Mouse (Mus musculus) urinary bladder, postnatal 25 days (tissue): Measurements from ENCODE around the gene Olfr457.
"Not testable (repeated sequence)": the region's sequence is repeated elsewhere in the genome, so short reads cannot be mapped to it uniquely, and the experiment has no call there.

Experiments
- DNase-seq: peaks from one replicate; pipeline ENCODE4 v3.0.0; 2022; ENCODE audit warnings: low spot score

The Olfr457 gene

GRCm38 (mm10) chr6:42476235-42476634 is at the start of gene Olfr457:
Olfr457 (minus strand) TSS chr6:42476335.
- DNase-seq, result no peak

DNA sequence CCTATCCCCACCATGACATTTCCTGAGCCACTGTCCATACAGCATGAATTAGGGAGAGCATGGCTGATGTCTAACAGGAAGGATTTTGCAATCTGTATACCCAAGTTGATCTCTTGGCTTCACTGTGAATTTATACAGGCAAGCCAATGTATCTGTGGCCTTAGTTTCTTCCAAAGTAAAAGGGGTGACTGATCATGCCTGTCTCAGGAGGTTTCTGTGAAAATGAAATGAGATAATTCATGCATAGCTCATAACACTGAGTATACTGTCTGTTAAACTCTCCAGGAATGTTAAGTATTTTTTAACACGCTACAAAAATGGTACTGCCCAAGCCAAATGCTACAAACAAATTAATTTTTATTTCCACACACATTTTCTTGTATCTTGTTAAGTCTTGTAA is 37.3 kb upstream of the Olfr457 start:
- no peak for DNase-seq

DNA sequence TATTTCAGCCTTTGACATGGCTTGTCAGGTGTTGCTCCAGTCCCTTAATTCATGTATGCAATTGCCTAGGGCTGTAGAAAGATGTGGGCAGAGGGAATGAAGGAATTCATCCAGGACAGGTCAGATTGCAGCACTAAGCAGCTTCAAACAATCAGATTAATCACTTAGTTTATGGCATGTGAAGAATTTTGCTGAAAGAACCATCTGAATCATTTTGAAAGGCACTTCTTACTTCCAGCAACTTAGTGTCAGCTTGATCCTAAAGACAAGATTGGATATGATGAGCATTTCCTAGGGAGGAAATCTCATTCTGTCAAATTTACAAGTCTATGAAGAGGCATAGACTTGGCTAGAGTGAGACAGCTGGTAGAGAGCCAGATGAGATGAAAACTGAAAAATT is 33.2 kb upstream of the Olfr457 start:
- DNase-seq, result no peak

- no peak for DNase-seq
Measured at GRCm38 (mm10) chr6:42503478-42503877, 27.3 kb upstream of the Olfr457 start.

- DNase-seq, result no peak
Measured at GRCm38 (mm10) chr6:42489731-42490130, 13.6 kb upstream of the Olfr457 start.

GRCm38 (mm10) chr6:42487114-42487513 is 11.0 kb upstream of the Olfr457 start, which contains the start of gene Olfr456:
Olfr456 (minus strand) TSS chr6:42487214.
- DNase-seq, result no peak

DNA sequence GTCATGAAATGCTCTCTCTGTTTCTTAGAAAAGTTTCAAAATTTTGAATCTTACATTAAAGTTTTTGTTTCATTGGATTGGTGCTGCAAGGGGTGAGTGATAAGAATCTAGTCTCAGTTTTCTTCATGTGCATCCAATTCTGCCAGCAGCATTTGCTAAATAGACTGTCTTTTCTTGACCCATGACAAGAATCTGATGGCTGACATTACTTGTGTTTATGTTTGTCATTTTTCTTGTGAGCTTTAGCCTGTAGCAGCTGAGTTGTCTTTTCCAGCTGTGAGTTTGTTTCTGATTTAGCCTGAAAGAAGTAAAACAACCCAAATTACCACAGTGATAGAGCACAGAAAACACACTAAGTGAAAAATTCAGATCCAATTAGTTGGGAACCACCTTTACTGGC is 8.5 kb upstream of the Olfr457 start:
- DNase-seq, result no peak

DNA sequence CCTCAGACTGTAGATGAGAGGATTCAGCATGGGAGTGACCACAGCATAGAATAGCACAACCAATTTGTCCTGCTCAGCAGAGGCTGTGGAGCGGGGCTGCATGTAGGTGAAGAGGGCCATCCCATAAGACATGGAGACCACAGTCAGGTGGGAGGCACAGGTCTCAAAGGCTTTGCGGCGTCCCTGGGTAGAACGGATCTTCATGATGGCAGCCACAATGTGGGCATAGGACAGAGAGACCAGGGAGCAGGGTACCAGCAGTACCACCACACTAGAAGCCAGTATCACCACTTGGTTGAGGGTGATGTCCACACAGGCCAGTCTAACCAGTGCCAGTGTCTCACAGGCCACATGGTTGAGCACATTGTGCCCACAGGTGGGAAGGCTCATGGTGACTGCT is 4.8 kb downstream of the Olfr457 start:
- not testable (repeated sequence) for DNase-seq

DNA sequence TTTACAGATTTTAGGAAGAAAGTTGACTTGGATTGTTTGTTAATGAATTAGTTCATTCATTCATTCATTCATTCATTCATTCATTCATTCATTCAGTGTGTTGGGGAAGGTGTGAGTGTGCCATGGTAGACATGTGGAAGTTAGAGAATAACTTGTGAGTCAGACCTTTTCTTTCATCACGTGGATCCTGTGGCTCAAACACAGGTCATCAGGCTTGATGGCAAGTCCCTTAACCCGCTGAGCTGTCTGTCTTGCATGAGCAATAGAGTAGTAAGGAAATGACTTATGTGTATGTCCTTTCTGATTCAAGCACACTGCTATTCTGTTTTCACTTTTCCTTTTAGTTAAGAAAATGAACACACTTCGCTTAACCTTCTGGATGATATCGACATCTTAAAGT is 5.6 kb downstream of the Olfr457 start:
- no peak for DNase-seq

DNA sequence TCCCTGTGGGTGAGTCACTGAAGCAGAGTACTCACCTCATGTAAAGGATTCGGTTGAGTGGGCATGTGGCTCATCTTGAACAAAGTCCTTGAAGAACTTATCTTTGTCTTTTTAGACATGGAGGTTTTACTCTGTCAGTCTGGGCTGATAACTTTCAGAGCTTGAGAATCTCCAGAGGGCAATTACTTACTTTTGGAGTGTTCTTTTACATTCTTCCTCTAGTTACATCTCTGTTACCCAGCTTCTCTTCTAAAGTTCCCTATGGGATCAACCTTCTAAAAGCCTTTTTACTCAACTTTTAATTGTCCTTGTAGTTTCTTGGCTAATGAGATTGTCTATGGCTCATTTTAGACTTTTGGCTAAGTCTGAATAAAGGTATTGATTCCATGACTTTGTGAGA is 11.0 kb downstream of the Olfr457 start, which contains the start of gene Olfr458:
Gene Olfr458, minus strand, starts transcription at position 101 of the 400 bp plus-strand sequence.
- DNase-seq, result no peak

DNA sequence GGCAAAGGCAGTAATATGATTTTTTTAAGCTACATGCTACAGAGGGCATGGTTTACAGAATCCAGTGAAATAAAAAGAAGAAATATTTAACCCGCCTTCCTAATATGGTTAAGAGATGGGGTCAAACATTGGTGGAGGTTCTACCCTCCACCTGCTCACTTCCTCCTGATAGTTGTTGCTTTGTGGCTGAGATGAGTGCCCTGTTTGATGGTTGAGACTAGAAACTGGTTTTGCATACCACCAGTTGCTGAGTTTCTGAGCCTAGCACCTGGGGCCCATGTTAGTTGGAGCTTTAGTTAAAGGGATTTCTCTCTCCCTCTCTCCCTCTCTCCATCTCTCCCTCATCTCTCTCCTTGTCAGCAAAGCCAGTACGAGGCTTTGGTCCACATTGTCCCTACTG is 28.8 kb downstream of the Olfr457 start:
- DNase-seq, result no peak

GRCm38 (mm10) chr6:42444491-42444890 is 31.6 kb downstream of the Olfr457 start:
- DNase-seq, result no peak

- no peak for DNase-seq
Measured at GRCm38 (mm10) chr6:42441395-42441794, 34.7 kb downstream of the Olfr457 start.

GRCm38 (mm10) chr6:42435490-42435889 is 40.6 kb downstream of the Olfr457 start:
- no peak for DNase-seq

DNA sequence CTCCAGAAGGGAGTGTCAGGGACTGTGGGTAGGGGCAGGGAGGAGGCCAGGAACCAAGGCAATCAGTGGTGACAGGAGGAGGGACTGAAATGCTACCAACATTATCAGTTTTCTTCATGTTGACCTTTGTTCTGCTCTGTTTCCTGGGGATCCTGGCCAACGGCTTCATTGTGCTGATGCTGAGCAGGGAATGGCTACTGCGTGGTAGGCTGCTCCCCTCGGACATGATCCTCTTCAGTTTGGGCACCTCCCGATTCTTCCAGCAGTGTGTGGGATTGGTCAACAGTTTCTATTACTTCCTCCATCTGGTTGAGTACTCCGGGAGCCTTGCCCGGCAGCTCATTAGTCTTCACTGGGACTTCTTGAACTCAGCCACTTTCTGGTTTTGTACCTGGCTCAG is 41.7 kb downstream of the Olfr457 start, which contains the start of gene Tas2r126:
Gene Tas2r126, plus strand, starts transcription at position 90 of the 400 bp plus-strand sequence.
- no peak for DNase-seq

DNA sequence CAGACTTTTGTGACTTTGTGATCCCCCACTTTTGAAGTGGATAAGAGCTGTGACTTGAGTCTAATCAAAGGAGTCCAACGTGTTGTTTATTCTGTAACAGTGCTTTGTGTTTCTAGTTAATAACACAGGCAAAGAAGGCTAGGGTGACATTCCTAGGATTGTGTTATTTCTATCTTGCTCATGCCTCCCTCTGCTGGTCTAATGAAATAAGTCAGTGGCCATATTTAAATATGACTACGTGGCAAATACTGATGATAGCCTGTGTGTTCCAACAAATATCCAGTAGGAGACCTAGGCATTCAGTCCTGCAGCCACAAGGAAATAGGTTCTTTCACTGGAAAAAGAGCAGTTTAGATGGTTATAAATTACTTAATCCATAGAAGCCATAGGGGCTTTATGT is 42.6 kb downstream of the Olfr457 start:
- DNase-seq, result no peak

DNA sequence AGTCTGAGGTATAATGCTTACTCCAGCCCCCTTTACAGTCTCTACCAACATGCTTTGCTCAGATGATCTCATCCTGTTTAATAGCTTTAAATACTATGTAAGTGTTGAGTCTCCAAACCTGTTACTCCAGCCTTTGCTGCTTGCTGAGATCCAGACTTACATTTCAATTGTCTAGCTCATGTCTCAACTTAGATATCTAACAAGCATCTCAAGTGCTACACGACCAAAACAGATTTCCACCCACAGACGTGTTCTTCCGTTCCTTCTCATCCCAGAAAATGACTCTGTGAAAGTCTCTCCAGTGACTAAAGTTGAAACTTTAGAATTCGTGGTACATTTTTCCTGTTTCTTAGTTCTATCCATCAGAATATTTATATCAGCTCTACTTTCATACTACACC is 49.8 kb downstream of the Olfr457 start:
- DNase-seq, result no peak

- no peak for DNase-seq
Measured at GRCm38 (mm10) chr6:42424472-42424871, 51.7 kb downstream of the Olfr457 start.

- DNase-seq, result no peak
Measured at GRCm38 (mm10) chr6:42421439-42421838, 54.7 kb downstream of the Olfr457 start.

DNA sequence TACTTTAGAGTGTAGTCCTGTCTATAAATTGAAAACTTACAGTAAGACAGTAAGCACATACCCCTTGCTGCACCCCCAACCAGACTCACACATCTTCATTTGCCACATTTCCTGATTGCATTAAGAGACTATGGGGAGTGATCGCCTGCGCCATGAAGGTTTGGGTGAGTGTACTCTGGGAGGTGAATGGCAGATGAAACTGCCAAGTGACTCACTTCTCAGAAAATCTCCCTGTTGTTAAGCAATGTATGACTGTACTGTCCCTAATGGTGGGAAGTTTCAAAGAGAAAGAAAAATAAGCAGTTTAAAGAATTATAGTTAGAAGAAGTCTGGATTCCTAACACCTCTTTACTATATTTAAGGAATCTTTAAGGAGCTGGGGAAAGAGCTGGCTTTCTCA is 56.7 kb downstream of the Olfr457 start:
- no peak for DNase-seq
